Mouse (Mus musculus) frontal cortex, postnatal 36 days (tissue): ENCODE results near the gene Mcee.

Experiments
- DNase-seq, 2 experiments: peaks; one replicate each; pipeline ENCODE4 v3.0.0; 2022; ENCODE audit warnings: low spot score in 2 of 2

The Mcee gene

GRCm38 (mm10) chr7:64392122-64392818 lies at the start of gene Mcee, which contains the start of gene Mphosph10:
Gene Mcee, plus strand, starts transcription at chr7:64392607.
Gene Mphosph10, minus strand, starts transcription at chr7:64392268.
- peak; percentile 93 to 94 for DNase-seq

GRCm38 (mm10) chr7:64347813-64348212 lies 44.6 kb upstream of the Mcee start:
- no peak for DNase-seq

- DNase-seq: peak; percentile 57 to 72
Measured at GRCm38 (mm10) chr7:64349147-64349861, 43.1 kb upstream of the Mcee start.

GRCm38 (mm10) chr7:64351087-64351486 lies 41.3 kb upstream of the Mcee start:
- DNase-seq: peak; percentile 49 to 70

- DNase-seq: no peak
Measured at GRCm38 (mm10) chr7:64354206-64354605, 38.2 kb upstream of the Mcee start.

- DNase-seq: no peak
Measured at GRCm38 (mm10) chr7:64356661-64357060, 35.7 kb upstream of the Mcee start.

GRCm38 (mm10) chr7:64357405-64357804 lies 35.0 kb upstream of the Mcee start:
- DNase-seq: peak; percentile 31 to 60

GRCm38 (mm10) chr7:64358666-64359065 lies 33.7 kb upstream of the Mcee start:
- no peak for DNase-seq

- DNase-seq: no peak
Measured at GRCm38 (mm10) chr7:64359943-64360585, 32.3 kb upstream of the Mcee start.

- peak; percentile 29 to 38 for DNase-seq
Measured at GRCm38 (mm10) chr7:64360586-64360945, 31.8 kb upstream of the Mcee start.

- no peak for DNase-seq
Measured at GRCm38 (mm10) chr7:64365863-64366262, 26.5 kb upstream of the Mcee start.

- DNase-seq: no peak
Measured at GRCm38 (mm10) chr7:64369841-64370240, 22.6 kb upstream of the Mcee start.

GRCm38 (mm10) chr7:64371940-64372878 lies 20.2 kb upstream of the Mcee start:
- DNase-seq: no peak

- DNase-seq: no peak
Measured at GRCm38 (mm10) chr7:64373147-64373829, 19.1 kb upstream of the Mcee start.

GRCm38 (mm10) chr7:64373830-64374562 lies 18.4 kb upstream of the Mcee start, which contains the start of gene Fan1:
Gene Fan1, minus strand, starts transcription at chr7:64374095.
- DNase-seq: peak; percentile 91

GRCm38 (mm10) chr7:64391479-64391878 lies 928 bp upstream of the Mcee start:
- DNase-seq: no peak

- no peak for DNase-seq
Measured at GRCm38 (mm10) chr7:64392819-64393151, 378 bp downstream of the Mcee start.

- no peak for DNase-seq
Measured at GRCm38 (mm10) chr7:64400725-64401124, 8.3 kb downstream of the Mcee start.

- no peak for DNase-seq
Measured at GRCm38 (mm10) chr7:64402452-64402851, 10.0 kb downstream of the Mcee start.

GRCm38 (mm10) chr7:64403989-64404388 lies 11.6 kb downstream of the Mcee start:
- DNase-seq: no peak
